Comparison of ENCODE assay signal across 8 mouse cellular contexts in the genomic region with DNA sequence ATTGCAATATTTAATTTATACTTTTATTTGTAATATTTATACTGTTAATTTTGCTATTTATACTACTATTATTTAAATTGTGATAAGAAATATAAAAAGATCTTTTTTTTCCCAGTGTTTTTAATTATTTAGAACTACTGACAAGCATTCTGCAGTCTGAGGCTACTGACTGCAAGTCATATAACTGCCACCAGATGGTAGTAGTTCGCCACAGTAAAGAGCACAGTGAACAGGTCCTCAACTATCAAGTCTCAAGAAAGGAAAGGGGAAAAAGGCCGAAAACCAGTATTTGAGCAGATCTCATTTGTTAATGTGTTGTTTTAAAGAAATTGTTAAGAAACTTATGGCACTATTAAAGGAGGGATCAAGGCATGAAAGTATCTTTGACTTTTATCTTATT.
DNase-seq lines count a peak whose midpoint lies in the region; ATAC-seq and TF ChIP-seq lines count a peak whose summit lies in the region.

No protein-coding gene starts in this region.

- no peaks in the 10 kb centered on the region for H3K4me1 ChIP-seq in liver, embryonic 14.5 days (replicated peaks; ENCODE audit: control insufficient read depth in 2 of 2, insufficient read depth in 2 of 2, low read length in 1 of 2)
- H3K4me1 ChIP-seq in liver, embryonic 11.5 days (replicated peaks; ENCODE audit: control insufficient read depth, insufficient read depth, low read length), result no peaks in the 10 kb centered on the region
- H3K4me1 ChIP-seq in forebrain, embryonic 14.5 days (ENCODE audit: control insufficient read depth, insufficient read depth, low read length), result no peaks in the 10 kb centered on the region
- H3K4me1 ChIP-seq in midbrain, embryonic 11.5 days (ENCODE audit: control insufficient read depth, insufficient read depth, low read length), result no peaks in the 10 kb centered on the region

- H3K27me3 ChIP-seq in liver, embryonic 14.5 days (ENCODE audit: control insufficient read depth, insufficient read depth, low read length), result no peaks in the 10 kb centered on the region
- no peaks in the 10 kb centered on the region for H3K27me3 ChIP-seq in liver, embryonic 11.5 days (replicated peaks; ENCODE audit: control insufficient read depth, insufficient read depth, low read length)
- H3K27me3 ChIP-seq in forebrain, embryonic 14.5 days (replicated peaks; ENCODE audit: control insufficient read depth, insufficient read depth, low read length), result no peaks in the 10 kb centered on the region
- no peaks in the 10 kb centered on the region for H3K27me3 ChIP-seq in midbrain, embryonic 11.5 days (ENCODE audit: control insufficient read depth, insufficient read depth, low read length)

- WGBS in liver, embryonic 14.5 days (ENCODE audit: insufficient replicate concordance), result 16% methylated on average over 2 of the region's 2 CpGs
- 28% methylated on average over 2 of the region's 2 CpGs for WGBS in liver, embryonic 11.5 days
- WGBS in forebrain, embryonic 14.5 days, result 14% methylated on average over 2 of the region's 2 CpGs
- WGBS in midbrain, embryonic 11.5 days, result 30% methylated on average over 2 of the region's 2 CpGs

- no peaks in the 10 kb centered on the region for H3K9me3 ChIP-seq in liver, embryonic 14.5 days (ENCODE audit: control insufficient read depth, low read length)
- no peaks in the 10 kb centered on the region for H3K9me3 ChIP-seq in liver, embryonic 11.5 days (ENCODE audit: control insufficient read depth, low read length)
- H3K9me3 ChIP-seq in forebrain, embryonic 14.5 days (replicated peaks; ENCODE audit: control insufficient read depth, low read length), result no peaks in the 10 kb centered on the region
- H3K9me3 ChIP-seq in midbrain, embryonic 11.5 days (ENCODE audit: control insufficient read depth, low read length), result no peaks in the 10 kb centered on the region

- no peaks in the 10 kb centered on the region for H3K36me3 ChIP-seq in liver, embryonic 14.5 days (replicated peaks; ENCODE audit: control insufficient read depth, insufficient read depth, low read depth)
- H3K36me3 ChIP-seq in liver, embryonic 11.5 days (ENCODE audit: control insufficient read depth, insufficient read depth, low read length), result no peaks in the 10 kb centered on the region
- no peaks in the 10 kb centered on the region for H3K36me3 ChIP-seq in forebrain, embryonic 14.5 days (ENCODE audit: control insufficient read depth, insufficient read depth, low read length)
- H3K36me3 ChIP-seq in midbrain, embryonic 11.5 days (ENCODE audit: control insufficient read depth, insufficient read depth, low read length), result no peaks in the 10 kb centered on the region

- peak; percentile 48 for TF ChIP-seq CTCF in liver, embryonic 14.5 days (IDR thresholded peaks at IDR 0.05; ENCODE audit: low read depth)

- ATAC-seq in liver, embryonic 14.5 days (ENCODE audit: insufficient read depth), result no peak
- no peak for ATAC-seq in liver, embryonic 11.5 days (replicated peaks; ENCODE audit: low FRiP score)
- peak; percentile 87 for ATAC-seq in forebrain, embryonic 14.5 days
- peak; percentile 87 for ATAC-seq in midbrain, embryonic 11.5 days (ENCODE audit: low FRiP score)
- ATAC-seq in monocyte, adult 5-6 weeks (replicated peaks; ENCODE audit: insufficient number of reproducible peaks, low FRiP score, low TSS enrichment, poor library complexity, severe bottlenecking), result no peak

- no peak overlapping the region for H3K4me3 ChIP-seq in liver, embryonic 14.5 days (ENCODE audit: insufficient read depth in 1 of 2, low read depth in 2 of 2, low read length in 2 of 2)
- no peak overlapping the region for H3K4me3 ChIP-seq in liver, embryonic 11.5 days (ENCODE audit: low read depth, low read length)
- H3K4me3 ChIP-seq in forebrain, embryonic 14.5 days (ENCODE audit: low read depth, low read length), result no peak overlapping the region
- no peak overlapping the region for H3K4me3 ChIP-seq in midbrain, embryonic 11.5 days (ENCODE audit: low read depth, low read length)

- DNase-seq in liver, embryonic 14.5 days (ENCODE audit: low read depth in 3 of 3, low spot score in 3 of 3), result no peak
- DNase-seq in liver, embryonic 11.5 days (ENCODE audit: low spot score), result no peak
- DNase-seq in adipocyte (ENCODE audit: low spot score), result peak; percentile 60
- peak; percentile 86 for DNase-seq in forebrain, embryonic 14.5 days (ENCODE audit: low spot score)
- peak; percentile 19 to 65 for DNase-seq in layer of hippocampus, adult 18-20 months (ENCODE audit: low spot score in 2 of 2)
- peak; percentile 88 for DNase-seq in midbrain, embryonic 11.5 days (ENCODE audit: low spot score, missing footprints)
- no peak for DNase-seq in yolk sac, embryonic 10.5 days (ENCODE audit: low spot score)

- no peak overlapping the region for H3K4me2 ChIP-seq in liver, embryonic 14.5 days (ENCODE audit: low read depth)
- no peak overlapping the region for H3K4me2 ChIP-seq in liver, embryonic 11.5 days
- no peak overlapping the region for H3K4me2 ChIP-seq in forebrain, embryonic 14.5 days (ENCODE audit: low read length)
- H3K4me2 ChIP-seq in midbrain, embryonic 11.5 days, result no peak overlapping the region

- TF ChIP-seq EP300 in liver, embryonic 14.5 days (IDR thresholded peaks at IDR 0.05; ENCODE audit: low read depth), result no peak

- no peak overlapping the region for H3K27ac ChIP-seq in liver, embryonic 14.5 days
- H3K27ac ChIP-seq in liver, embryonic 11.5 days (ENCODE audit: low read depth, low read length), result no peak overlapping the region
- H3K27ac ChIP-seq in forebrain, embryonic 14.5 days (ENCODE audit: low read depth, low read length), result no peak overlapping the region
- no peak overlapping the region for H3K27ac ChIP-seq in midbrain, embryonic 11.5 days (ENCODE audit: low read depth, low read length)

- H3K9ac ChIP-seq in liver, embryonic 14.5 days (replicated peaks), result no peak overlapping the region
- no peak overlapping the region for H3K9ac ChIP-seq in liver, embryonic 11.5 days (ENCODE audit: low read depth, low read length)
- H3K9ac ChIP-seq in forebrain, embryonic 14.5 days (ENCODE audit: low read length), result no peak overlapping the region
- no peak overlapping the region for H3K9ac ChIP-seq in midbrain, embryonic 11.5 days (ENCODE audit: low read length)

Comparison
In these comparisons a context has a peak if more than half of its experiments do, and no peak if none do; other contexts are left out.
1. ATAC-seq: peak in forebrain, embryonic 14.5 days (single experiment) and midbrain, embryonic 11.5 days (single experiment); none in liver, embryonic 14.5 days (single experiment), liver, embryonic 11.5 days (single experiment) and monocyte, adult 5-6 weeks (single experiment).
2. DNase-seq: peak in adipocyte (single experiment), forebrain, embryonic 14.5 days (single experiment), layer of hippocampus, adult 18-20 months (2 of 2) and midbrain, embryonic 11.5 days (single experiment); none in liver, embryonic 14.5 days (0 of 3), liver, embryonic 11.5 days (single experiment) and yolk sac, embryonic 10.5 days (single experiment).